Mouse (Mus musculus) forebrain, embryonic 12.5 days (tissue): ENCODE results near the gene Tcl1b5. TPM values are rescaled to one million over a fixed set of nuclear protein-coding genes. Genes with fewer than 3 reads are reported as not detected.
"Not testable (repeated sequence)": the region's sequence is repeated elsewhere in the genome, so short reads cannot be mapped to it uniquely, and the experiment has no call there.

ENCODE experiments used
- ATAC-seq: fragments of 200-750 bp; cut with Nextera tagmentation; 2 replicates; pipeline ENCODE4 v1.8.0; 2017; ENCODE audit warnings: moderate TSS enrichment; ENCODE audit not compliant: low FRiP score
- H3K27ac ChIP-seq: fragments of 300-500 bp; sonication (generic); 2 replicates; pipeline ENCODE4 v1.5.1; 2016; ENCODE audit warnings: mild to moderate bottlenecking
- H3K27me3 ChIP-seq: fragments of 300-500 bp; sonication (generic); 2 replicates; pipeline ENCODE4 v1.6.1; 2016; ENCODE audit warnings: mild to moderate bottlenecking
- H3K36me3 ChIP-seq: fragments of 300-500 bp; sonication (generic); replicated peaks from 2 replicates; pipeline ENCODE4 v1.6.1; 2016; ENCODE audit warnings: mild to moderate bottlenecking
- H3K4me1 ChIP-seq: fragments of 300-500 bp; sonication (generic); 2 replicates; pipeline ENCODE4 v1.6.1; 2016
- H3K4me2 ChIP-seq: fragments of 300-500 bp; sonication (generic); 2 replicates; pipeline ENCODE4 v1.6.1; 2016; ENCODE audit warnings: mild to moderate bottlenecking, moderate library complexity
- H3K4me3 ChIP-seq: fragments of 300-500 bp; sonication (generic); replicated peaks from 2 replicates; pipeline ENCODE4 v1.5.1; 2016; ENCODE audit warnings: mild to moderate bottlenecking
- H3K9ac ChIP-seq: fragments of 300-500 bp; sonication (generic); 2 replicates; pipeline ENCODE4 v1.6.1; 2016; ENCODE audit warnings: mild to moderate bottlenecking
- H3K9me3 ChIP-seq: fragments of 300-500 bp; sonication (generic); 2 replicates; pipeline ENCODE4 v1.6.1; 2016
- WGBS: fragments of 180-500 bp; shearing (Covaris S2); methylation state at CpG from one replicate; pipeline ENCODE4 v1.1.7; 2016; 5-methylcytosine and 5-hydroxymethylcytosine counted together
- polyA plus RNA-seq: library from polyadenylated mRNA; unstranded; fragments of >200 nt; fragmentation: Nextera tagmentation; extraction: Ambion mirVana; gene quantifications from 2 replicates; pipeline ENCODE4 v1.2.1, GENCODE M21; 2016

The Tcl1b5 gene
- not detected in 2 replicates for polyA plus RNA-seq

DNA sequence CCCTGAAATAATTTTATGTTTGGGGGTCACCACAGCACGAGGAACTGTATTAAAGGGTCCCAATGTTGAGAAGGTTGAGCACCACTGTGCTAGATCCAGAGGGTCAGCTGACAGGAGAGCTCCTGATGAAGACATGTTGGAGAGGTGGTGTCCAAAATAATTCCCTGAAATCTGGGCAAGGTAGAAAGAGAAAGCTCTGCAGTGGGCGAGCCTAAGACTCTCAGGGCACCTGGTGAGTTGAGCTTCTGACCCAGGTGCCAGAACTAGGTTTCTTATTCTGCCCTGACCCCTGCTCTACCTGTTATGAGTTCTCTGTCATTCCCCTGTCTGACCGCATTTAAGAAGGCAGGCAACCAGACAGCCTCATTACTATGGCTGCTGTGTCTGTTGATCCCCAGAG lies at the start of gene Tcl1b5:
TSS of gene Tcl1b5 (plus strand) at position 301 of the 400 bp plus-strand sequence.
- H3K36me3 ChIP-seq, ATAC-seq: not testable (repeated sequence)
- 72% methylated on average over 3 of the region's 3 CpGs for WGBS

DNA sequence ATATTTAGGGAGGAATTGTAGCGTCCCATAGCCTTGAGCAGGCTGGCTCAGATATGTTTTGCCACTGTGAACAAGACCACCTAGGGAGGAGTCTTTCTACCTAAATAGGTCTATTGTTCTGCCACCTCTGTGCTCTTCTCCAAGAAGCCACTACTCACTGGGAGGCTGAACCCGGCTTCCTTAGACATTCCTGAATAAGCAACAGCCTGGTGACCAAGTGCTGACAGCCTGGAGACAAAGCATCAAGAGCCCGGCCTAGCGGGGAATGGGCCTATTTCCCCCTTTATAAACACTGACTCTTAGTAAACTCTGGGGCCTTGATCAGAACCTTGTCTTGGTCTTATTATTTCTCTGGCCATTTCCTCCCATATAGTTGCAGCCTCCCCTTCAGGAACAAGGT lies 49.6 kb upstream of the Tcl1b5 start:
- Histone ChIP-seq H3K4me2 (no peak overlapping the region), H3K4me3 (no peak overlapping the region), H3K9ac (no peak overlapping the region), H3K9me3 (no peaks in the 10 kb centered on the region), H3K27me3 (no peaks in the 10 kb centered on the region), H3K36me3 (no peaks in the 10 kb centered on the region), H3K27ac (no peak overlapping the region), H3K4me1 (no peaks in the 10 kb centered on the region)
- WGBS = 39% methylated on average over 4 of the region's 4 CpGs
- ATAC-seq = no peak

More for the DNA sequence above, at the start of gene Tcl1b5:
- H3K9me3 ChIP-seq, H3K4me1 ChIP-seq, H3K4me3 ChIP-seq, H3K4me2 ChIP-seq, H3K27ac ChIP-seq, H3K9ac ChIP-seq, H3K27me3 ChIP-seq: not testable (repeated sequence)

- Histone ChIP-seq H3K4me2 (no peak overlapping the region), H3K27ac (no peak overlapping the region), H3K9ac (no peak overlapping the region), H3K4me3 (no peak overlapping the region), H3K9me3 (no peaks in the 10 kb centered on the region), H3K27me3 (no peaks in the 10 kb centered on the region), H3K4me1 (no peaks in the 10 kb centered on the region), H3K36me3 (no peaks in the 10 kb centered on the region)
- no peak for ATAC-seq
- WGBS = 79% methylated on average over 2 of the region's 2 CpGs
These were observed 48.5 kb upstream of the Tcl1b5 start for GRCm38 (mm10) chr12:105127607-105128006.

DNA sequence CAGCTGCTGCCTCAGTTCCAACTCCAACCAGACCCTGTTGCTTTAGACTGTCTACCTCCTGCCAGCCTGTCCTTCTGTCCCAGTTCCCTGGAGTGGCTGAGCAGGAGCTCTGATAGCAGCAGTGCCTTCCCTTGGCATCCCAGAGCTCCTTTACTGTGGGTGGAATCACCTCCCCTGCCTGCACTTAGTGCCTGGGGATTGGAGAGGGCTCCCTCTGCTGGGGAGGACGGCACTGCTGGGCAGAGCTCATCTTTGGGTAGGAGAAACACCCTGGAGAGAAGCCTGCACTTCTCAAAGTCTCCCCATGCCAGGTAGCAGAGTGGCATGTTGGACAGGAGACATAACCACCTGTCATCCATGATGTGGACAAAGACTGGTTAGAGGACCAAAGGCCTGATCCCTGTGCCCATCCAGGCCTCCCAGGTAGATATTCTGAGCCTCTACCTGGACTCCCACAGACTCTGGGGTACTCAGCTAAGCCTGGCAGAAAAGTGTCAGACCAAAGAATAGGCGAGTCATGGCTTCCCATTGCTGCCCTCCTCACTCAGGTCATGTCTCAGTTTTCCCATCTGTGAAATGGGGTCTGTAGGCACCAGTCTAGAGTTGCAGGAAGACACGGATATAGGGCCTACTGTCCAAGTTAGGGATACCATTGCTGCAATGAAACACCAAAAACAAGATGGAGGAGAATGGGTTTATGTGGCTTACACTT lies 46.5 kb upstream of the Tcl1b5 start:
- H3K9me3 ChIP-seq, H3K4me1 ChIP-seq, H3K9ac ChIP-seq, H3K27ac ChIP-seq, H3K4me3 ChIP-seq, H3K36me3 ChIP-seq, H3K4me2 ChIP-seq, ATAC-seq, H3K27me3 ChIP-seq: not testable (repeated sequence)
- WGBS = 59% methylated on average over 3 of the region's 3 CpGs

GRCm38 (mm10) chr12:105134167-105134566 lies 42.0 kb upstream of the Tcl1b5 start:
- 76% methylated on average over 2 of the region's 2 CpGs for WGBS

DNA sequence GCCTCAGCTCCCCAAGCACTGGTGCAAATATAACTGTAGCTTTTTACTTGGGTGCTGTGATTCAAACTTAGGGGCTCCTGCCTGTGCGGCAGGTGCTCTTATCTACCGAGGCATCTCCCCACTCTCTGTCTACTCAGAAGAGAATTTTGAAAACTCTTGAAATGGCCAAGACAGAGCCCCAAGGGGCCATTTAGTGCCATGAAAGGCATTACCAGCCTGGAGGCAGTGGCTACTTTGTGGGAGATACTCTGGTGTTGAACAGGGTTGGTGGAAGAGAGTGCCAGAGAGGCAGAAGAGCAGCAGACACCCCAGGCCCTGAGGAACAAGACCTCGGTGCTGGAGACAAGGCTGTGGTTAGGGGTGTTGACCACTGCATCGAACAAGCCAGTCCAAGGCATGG lies 41.3 kb upstream of the Tcl1b5 start:
- not testable (repeated sequence) for H3K9me3 ChIP-seq, H3K4me1 ChIP-seq, H3K27me3 ChIP-seq, H3K4me3 ChIP-seq, H3K27ac ChIP-seq, ATAC-seq, H3K36me3 ChIP-seq, H3K4me2 ChIP-seq, H3K9ac ChIP-seq
- 89% methylated on average over 4 of the region's 4 CpGs for WGBS

More at GRCm38 (mm10) chr12:105134167-105134566, 42.0 kb upstream of the Tcl1b5 start:
- not testable (repeated sequence) for H3K27me3 ChIP-seq, H3K4me2 ChIP-seq, H3K4me3 ChIP-seq, H3K9me3 ChIP-seq, H3K36me3 ChIP-seq, H3K9ac ChIP-seq, H3K27ac ChIP-seq, ATAC-seq, H3K4me1 ChIP-seq

DNA sequence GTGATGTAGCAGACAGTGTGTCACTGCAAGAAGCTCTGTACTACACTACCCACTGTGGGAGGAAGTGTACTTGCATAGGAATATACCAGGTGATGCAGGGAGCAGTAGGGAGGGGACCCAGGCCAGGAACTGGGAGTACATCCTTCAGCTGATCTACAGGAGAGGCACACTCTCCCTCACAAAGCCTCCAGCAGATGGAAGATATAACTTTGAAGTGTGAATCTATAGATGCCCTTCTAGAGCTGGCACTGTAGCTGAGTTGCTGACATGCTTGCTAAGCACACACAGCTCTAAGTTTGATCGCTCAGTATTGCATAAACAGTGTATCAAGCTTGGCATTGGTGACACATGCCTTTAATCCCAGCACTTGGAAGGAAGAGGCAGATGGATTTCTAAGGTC lies 38.4 kb upstream of the Tcl1b5 start:
- not testable (repeated sequence) for H3K4me2 ChIP-seq, H3K9ac ChIP-seq, H3K27ac ChIP-seq, H3K36me3 ChIP-seq, H3K9me3 ChIP-seq, ATAC-seq, H3K4me1 ChIP-seq, H3K4me3 ChIP-seq, H3K27me3 ChIP-seq
- WGBS = 89% methylated on average over 1 of the region's 1 CpGs

DNA sequence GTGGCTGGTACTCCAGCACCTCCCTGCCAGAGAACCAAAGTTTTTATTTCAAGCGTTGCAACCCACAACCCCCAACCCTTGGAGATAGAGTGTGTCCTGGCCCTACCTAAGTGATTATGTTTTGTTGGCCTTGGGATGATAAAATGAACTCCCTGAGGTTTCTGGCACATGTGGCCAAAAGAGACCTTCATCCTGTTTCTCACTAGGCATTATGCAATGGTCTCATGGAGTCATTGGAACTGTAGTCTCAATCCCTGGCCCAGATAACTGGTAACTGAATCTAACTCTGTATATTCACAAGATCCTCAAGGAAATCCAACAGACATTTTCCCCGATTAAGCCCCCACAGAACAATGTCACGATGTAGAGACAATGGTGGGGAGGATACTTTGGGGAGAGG lies 33.0 kb upstream of the Tcl1b5 start:
- no peaks in the 10 kb centered on the region for H3K27me3 ChIP-seq
- WGBS = 90% methylated on average over 3 of the region's 3 CpGs
- no peaks in the 10 kb centered on the region for H3K36me3 ChIP-seq
- ATAC-seq = no peak
- H3K27ac ChIP-seq = no peak overlapping the region
- H3K4me2 ChIP-seq = no peak overlapping the region
- no peaks in the 10 kb centered on the region for H3K9me3 ChIP-seq
- no peak overlapping the region for H3K4me3 ChIP-seq
- no peaks in the 10 kb centered on the region for H3K4me1 ChIP-seq
- no peak overlapping the region for H3K9ac ChIP-seq

DNA sequence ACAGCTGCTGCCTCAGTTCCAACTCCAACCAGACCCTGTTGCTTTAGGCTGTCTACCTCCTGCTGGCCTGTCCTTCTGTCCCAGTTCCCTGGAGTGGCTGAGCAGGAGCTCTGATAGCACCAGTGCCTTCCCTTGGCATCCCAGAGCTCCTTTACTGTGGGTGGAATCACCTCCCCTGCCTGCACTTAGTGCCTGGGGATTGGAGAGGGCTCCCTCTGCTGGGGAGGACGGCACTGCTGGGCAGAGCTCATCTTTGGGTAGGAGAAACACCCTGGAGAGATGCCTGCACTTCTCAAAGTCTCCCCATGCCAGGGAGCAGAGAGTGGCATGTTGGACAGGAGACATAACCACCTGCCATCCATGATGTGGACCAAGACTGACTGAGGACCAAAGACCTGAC lies 31.2 kb upstream of the Tcl1b5 start:
- not testable (repeated sequence) for ATAC-seq
- WGBS = 71% methylated on average over 1 of the region's 1 CpGs

GRCm38 (mm10) chr12:105145714-105146113 lies 30.4 kb upstream of the Tcl1b5 start, which contains the start of gene Tcl1b2:
Gene Tcl1b2, plus strand, starts transcription at chr12:105146014.
- Histone ChIP-seq H3K27me3 (no peaks in the 10 kb centered on the region), H3K4me1 (no peaks in the 10 kb centered on the region), H3K4me2 (no peak within 1 kb of the TSS), H3K9me3 (no peaks in the 10 kb centered on the region), H3K4me3 (no peak within 1 kb of the TSS), H3K36me3 (no peaks in the 10 kb centered on the region), H3K27ac (no peak within 1 kb of the TSS), H3K9ac (no peak within 1 kb of the TSS)
- 83% methylated on average over 3 of the region's 3 CpGs for WGBS
- no peak for ATAC-seq

More for the DNA sequence above, 31.2 kb upstream of the Tcl1b5 start:
- H3K4me2 ChIP-seq, H3K36me3 ChIP-seq, H3K4me3 ChIP-seq, H3K9ac ChIP-seq, H3K9me3 ChIP-seq, H3K4me1 ChIP-seq, H3K27ac ChIP-seq, H3K27me3 ChIP-seq: not testable (repeated sequence)

DNA sequence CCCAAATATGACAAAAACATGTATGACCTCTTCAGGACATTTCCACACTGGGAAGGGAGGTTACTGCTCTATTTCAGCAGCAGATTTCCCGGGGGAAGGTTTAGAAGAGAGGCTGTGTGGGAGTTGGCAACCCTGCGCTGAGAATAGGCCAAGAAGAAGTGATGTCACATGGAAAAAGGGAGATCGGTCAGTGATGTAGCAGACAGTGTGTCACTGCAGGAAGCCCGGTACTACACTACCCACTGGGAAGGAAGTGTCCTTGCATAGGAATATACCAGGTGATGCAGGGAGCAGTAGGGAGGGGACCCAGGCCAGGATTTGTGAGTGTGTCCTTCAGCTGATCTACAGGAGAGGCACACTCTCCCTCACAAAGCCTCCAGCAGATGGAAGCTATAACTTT lies 20.9 kb upstream of the Tcl1b5 start:
- not testable (repeated sequence) for ATAC-seq, H3K4me3 ChIP-seq, H3K4me1 ChIP-seq, H3K9me3 ChIP-seq, H3K9ac ChIP-seq, H3K36me3 ChIP-seq, H3K27ac ChIP-seq, H3K27me3 ChIP-seq, H3K4me2 ChIP-seq
- 81% methylated on average over 4 of the region's 4 CpGs for WGBS

DNA sequence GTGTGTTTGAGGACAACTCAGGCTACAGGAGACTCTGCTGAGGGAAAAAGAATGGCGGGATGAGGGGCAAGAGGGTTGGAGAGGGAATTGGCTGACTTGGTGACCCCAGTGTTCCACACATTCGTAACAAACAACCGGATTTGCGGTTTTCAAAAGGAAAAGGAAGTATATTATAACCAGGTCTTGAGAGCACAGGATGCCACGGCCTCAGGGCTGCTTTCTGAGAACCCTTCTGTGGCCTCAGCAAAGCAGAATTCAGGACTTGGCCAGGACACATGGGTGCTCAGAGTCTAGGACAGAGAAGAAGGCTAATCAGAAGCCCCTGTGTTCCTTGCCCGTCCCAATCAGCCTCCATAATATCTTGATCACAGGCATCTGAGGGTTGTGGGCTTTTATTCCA lies 17.3 kb upstream of the Tcl1b5 start:
- Histone ChIP-seq H3K27me3 (no peaks in the 10 kb centered on the region), H3K4me3 (no peak overlapping the region), H3K9me3 (no peaks in the 10 kb centered on the region), H3K4me2 (no peak overlapping the region), H3K9ac (no peak overlapping the region), H3K36me3 (no peaks in the 10 kb centered on the region), H3K4me1 (no peaks in the 10 kb centered on the region), H3K27ac (no peak overlapping the region)
- WGBS = 91% methylated on average over 6 of the region's 6 CpGs
- no peak for ATAC-seq

DNA sequence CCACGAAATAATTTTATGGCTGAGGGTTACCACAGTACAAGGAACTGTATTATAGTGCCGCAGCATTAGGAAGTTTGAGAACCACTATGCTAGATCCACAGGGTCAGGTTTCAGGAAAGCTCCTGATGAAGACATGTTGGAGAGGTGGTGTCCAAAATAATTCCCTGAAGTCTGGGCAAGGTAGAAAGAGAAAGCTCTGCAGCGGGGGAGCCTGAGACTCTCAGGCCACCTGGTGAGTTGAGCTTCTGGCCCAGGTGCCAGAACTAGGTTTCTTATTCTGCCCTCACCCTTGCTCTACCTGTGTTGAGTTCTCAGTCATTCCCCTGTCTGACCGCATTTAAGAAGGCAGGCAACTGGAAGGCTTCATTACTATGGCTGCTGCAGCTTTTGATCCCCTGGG lies 16.8 kb upstream of the Tcl1b5 start, which contains the start of gene Tcl1b1:
TSS of gene Tcl1b1 (plus strand) at position 301 of the 400 bp plus-strand sequence.
- WGBS = 85% methylated on average over 4 of the region's 4 CpGs
- H3K27ac ChIP-seq = no peak within 1 kb of the TSS
- no peak within 1 kb of the TSS for H3K4me2 ChIP-seq
- no peak within 1 kb of the TSS for H3K4me3 ChIP-seq
- H3K4me1 ChIP-seq = no peaks in the 10 kb centered on the region
- no peak for ATAC-seq
- H3K36me3 ChIP-seq = no peaks in the 10 kb centered on the region
- H3K9ac ChIP-seq = no peak within 1 kb of the TSS
- no peaks in the 10 kb centered on the region for H3K9me3 ChIP-seq
- H3K27me3 ChIP-seq = no peaks in the 10 kb centered on the region
